Mouse (Mus musculus): ENCODE data around the gene Colca2. TPM values are rescaled to one million over a fixed set of nuclear protein-coding genes. Genes with fewer than 3 reads are reported as not detected.

Colca2 gene
- total RNA-seq, 2 experiments from 2014 or later = 0.46 to 1.0 TPM

DNA sequence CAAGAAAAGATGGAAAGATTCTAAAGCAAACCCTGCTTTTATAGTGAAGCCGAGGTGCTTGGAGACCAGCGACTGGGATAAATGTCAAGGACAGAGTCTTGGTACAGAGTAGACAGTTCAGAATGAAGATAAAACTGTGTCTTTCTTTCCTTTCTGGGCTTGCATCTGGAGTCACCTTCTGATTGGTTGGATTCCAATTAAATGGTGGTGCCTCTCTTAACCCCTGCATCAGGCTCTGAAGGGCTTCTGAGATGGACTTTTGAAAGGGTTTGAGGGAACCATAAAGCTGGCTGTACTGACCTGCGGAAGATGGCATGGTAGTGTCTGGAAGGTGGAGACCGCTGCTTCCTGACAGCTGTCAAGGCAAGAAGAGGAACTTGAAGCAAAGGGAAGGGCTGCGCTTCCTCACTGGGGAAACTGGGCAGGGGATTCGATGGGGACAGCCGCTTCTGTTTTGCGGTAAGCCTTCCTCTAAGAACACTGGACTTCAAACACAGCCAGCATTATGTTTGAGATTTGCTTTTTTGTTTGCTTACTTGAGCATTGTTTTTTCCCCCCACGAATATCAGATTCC lies 4.7 kb downstream of the Colca2 start:
- intact Hi-C loops (cut with DNase I) = no loop called here
- DNase-seq = no peak

DNA sequence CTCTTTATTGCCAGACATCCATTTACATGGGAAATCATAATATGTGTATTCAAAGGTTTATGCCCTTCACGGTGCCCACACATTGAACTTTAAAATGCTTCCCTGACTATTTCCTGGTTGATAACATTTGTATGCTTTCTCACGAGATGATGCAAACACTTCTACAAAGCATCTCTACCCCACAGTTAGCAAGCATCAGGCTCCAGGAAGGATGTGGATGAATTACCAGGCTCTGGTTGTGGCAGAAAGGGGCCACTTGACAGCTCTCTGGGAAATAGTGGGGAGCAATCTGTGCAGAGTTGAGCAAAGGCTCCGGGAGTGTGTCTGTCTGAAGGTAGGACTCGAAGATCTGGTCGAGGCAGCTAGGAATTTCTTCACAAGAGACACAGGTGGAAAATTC lies 6.3 kb downstream of the Colca2 start:
- DNase-seq = no peak
- intact Hi-C loops (cut with DNase I) = no loop called here

DNA sequence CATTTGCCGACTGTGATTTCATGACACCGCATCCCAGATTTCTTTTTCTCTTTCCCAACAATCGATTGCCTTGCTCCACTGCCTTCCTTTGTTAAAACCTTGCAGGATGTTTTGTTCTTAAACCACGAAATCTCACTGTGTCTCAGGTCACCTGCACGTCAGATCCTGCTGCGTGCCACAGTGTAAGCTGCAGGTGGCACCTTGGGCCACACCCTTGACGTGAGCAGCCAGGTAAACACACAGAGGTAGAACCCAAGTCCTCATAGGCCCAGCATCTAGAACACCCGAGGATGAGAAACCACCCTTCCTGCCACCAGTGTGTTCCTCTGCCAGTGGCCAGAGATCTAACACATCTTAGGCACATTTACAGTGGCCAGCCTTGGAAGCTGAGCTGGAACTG lies 7.3 kb downstream of the Colca2 start:
- DNase-seq = no peak
- intact Hi-C loops (cut with DNase I) = no loop called here

DNA sequence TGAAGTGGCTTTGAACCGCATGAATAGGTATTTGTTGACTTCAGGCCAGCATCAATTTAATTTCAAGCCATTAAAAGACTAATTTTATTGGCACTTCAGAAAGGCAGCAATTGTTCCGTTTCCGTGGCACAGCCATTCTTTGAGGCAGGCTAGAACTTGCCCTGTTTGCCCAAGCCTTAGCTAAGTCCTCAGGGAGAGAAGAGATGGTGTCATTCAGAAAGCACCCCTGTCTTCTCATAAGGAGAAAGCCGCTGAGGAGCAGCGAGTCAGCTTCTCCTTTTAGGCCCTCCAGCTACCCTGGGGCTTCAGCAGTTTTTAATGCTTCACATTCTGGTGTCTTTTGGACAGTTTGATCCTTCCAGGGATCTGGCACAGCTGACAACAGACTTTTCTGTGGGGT lies 9.5 kb downstream of the Colca2 start:
- intact Hi-C loops (cut with DNase I) = no loop called here
- no peak for DNase-seq

DNA sequence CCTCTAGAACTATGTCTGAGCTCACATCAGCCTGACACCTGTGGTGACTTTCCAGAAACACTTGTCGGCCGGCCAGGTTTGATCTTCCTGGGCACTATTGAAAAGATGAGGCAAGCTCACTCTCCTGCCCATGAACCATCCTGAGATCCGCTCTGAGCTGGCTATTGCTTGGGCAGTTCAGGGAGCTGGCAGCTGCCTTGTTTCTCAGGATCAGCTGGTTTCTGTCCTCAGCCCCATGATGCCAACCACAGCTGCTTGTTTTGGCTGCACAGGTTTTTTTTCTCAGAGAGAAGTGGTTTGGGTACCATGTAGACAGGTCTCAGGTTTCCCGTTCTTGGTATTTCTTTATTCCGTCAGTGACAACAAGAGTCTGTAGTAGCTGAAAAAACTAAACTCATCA lies 19.9 kb downstream of the Colca2 start:
- intact Hi-C loops (cut with DNase I) = no loop called here
- no peak for DNase-seq

DNA sequence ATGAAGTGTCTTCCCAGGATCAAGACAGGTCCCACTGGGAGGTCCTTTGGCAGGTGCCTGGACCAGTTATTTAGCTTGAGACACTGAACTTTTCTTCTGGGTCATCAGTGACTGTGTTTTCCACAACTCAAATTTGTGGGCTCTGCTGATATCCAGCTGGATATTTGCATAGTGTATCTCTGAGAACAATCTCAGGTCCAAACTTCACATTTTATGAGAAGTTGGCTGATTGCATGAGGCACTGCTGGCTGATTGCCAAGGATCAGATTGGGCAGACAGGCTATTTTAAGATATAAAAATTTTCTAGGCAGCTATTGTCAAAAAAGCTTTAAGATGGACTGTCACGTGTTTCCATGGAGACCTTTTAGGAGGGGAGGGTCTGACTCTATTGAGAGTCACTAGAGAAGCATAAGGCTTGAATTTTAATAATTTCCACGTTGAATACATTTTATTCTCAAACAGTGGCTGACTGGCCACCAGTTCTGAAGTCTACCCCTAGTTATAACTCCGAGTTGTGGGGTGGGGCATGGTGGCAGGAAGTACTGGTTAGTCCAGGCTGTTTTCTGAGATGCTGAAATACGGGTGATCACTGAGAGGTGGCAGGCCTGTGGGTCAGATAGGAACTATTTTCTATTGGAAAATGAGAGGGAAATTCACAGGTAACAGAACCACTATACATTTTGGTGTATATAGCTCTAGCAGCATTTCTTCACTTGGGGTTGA lies 21.4 kb downstream of the Colca2 start:
- intact Hi-C loops (cut with DNase I) = no loop called here
- DNase-seq = no peak

DNA sequence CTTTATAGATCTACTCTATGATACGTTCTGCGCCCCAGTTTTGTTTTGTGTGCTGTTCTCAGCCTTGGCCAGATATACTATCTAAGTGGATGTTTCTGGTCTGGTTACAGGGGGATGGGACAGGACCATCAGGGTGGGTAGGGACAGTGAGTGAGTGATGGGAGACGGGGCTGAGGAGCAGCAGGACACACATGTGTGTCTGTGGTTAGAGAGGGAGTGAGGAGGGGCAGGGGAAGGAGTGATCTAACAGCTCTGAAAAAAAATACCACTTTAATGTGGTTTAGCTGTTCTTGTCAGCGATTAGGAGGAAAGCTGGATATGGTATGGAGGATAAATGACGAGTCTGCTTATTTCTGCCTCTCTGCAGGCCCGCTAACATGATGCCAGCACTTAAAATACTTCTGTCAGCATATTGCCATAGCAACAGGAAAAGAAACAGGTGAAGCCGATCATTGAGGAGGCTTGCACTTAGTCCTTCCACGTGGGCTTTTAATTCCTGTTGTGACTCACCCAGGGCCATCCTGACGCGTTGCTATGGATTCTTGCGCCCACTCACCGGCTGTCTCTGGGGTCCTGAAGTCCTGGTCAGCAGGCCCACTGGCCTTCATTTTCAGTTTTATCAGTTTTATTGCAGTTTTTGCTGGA lies 39.5 kb downstream of the Colca2 start:
- intact Hi-C loops (cut with DNase I) = no loop called here
- no peak for DNase-seq

DNA sequence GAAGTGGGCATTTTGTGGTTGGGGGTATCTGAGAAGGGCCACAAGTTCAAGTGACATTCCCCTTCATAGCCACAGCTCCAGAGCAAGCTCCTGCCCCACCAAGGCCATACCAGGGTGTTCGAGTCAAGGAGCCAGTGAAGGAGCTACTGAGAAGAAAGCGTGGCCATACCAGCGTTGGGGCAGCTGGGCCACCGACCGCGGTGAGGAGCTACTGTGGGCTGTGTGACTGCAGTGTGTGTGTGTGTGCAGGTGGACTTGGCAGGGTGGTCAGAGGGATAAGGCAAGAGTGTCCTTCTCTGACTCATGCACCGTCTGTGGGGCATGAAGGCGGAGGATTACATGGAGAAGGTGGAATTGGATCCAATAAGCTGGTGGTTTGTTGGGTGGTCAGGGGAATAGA lies 46.2 kb downstream of the Colca2 start:
- DNase-seq = no peak
- intact Hi-C loops (cut with DNase I) = no loop called here

DNA sequence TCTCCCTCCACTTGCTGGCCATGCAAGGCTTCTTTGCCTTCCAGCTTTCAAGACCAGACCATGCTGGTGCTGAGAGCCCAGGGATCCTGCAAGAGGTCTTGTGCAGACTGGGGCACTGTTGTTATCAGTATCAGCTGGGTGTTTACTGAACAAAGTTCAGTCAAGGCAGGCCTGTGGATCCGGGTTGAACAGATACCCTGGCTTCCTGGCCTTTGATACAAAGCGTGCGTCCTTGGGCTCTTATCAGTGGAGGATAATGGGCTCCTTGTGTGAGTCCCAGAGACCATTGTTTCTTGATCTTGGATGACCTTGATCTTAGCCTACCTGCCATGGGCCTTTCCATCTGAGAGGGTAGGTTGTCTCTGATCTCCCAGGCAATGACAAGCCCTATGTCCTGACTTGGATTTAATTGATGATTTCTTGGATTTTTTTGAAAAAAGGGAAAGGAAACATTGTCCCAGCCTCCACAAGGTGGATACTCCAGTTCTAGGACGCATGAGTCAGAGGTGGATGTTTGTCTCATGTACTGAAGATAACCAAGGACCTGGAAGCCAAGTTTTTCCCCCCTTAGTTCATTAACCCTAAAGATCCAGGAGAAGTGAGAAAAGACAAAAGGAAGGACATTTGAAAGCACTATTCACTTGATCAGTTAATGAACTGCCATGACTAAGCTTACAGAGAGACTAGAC lies 47.5 kb downstream of the Colca2 start:
- intact Hi-C loops (cut with DNase I) = no loop called here
- no peak for DNase-seq

DNA sequence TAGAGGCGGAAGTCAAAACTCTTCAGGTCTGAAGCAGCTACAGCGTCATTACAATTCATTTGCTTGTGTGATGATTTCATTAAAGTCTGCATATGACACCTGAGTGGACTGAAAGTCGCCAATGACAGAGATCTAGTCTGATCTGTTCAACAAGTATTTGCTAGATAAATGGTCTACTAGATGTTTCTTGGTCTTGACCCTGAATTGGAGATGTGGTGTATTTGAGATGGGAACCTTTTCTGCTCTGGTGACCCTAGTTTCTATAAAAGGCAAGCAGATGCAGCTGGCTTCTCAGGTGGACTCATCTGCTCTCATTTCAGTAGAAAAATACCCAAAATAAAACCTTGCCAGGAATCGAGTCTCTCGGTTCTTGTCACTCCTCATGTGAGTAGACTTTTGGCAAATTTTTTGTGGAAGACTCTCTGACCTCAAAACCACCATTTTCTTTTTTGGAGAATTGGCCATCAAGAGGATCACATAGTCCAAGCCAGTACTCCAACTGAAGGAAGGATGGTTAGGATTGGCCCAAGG lies 52.7 kb downstream of the Colca2 start:
- DNase-seq = no peak
- intact Hi-C loops (cut with DNase I) = no loop called here

Other genes with a start within 250 kb of the Colca2 start
- not detected for gene Btg4, start 217.7 kb downstream of the Colca2 start, total RNA-seq (2021)
- gene Layn, start 201.5 kb downstream of the Colca2 start, total RNA-seq (2021) = 1 to 10 TPM; 7.8 to 9.5 TPM
- under 1 TPM in 1 of 2 experiments, not detected in 1; 0.50 TPM for gene 4833427G06Rik, start 176.5 kb downstream of the Colca2 start, total RNA-seq (2021)
- under 1 TPM in 1 of 2 experiments, not detected in 1; 0.04 TPM for gene Gm32742, start 113.1 kb downstream of the Colca2 start, total RNA-seq (2021)
- not detected for gene Pou2af1, start 64.9 kb downstream of the Colca2 start, total RNA-seq (2021)
- not detected for gene 1810046K07Rik, start 50.3 kb upstream of the Colca2 start, total RNA-seq (2021)

All from left cerebral cortex, postnatal 4 days (tissue).